Comparison of ENCODE assay signal across 16 mouse cellular contexts in genomic region chr4:57765806-57766205, GRCm38 (mm10). TPM values are rescaled to one million over a fixed set of nuclear protein-coding genes. Genes with fewer than 3 reads are reported as not detected.
DNase-seq lines count a peak whose midpoint lies in the region; ATAC-seq and TF ChIP-seq lines count a peak whose summit lies in the region.
"Had no signal": no experiment of that assay in that cellular context is flagged by ENCODE, and none has a peak within 500 bp of the region (broad histone marks: within the 10 kb centered on the region; RNA-seq: fewer than 3 reads in every experiment).

No protein-coding gene starts in this region.

- no peaks in the 10 kb centered on the region for H3K9me3 ChIP-seq in hindbrain, embryonic 10.5 days
- H3K9me3 ChIP-seq in hindbrain, embryonic 14.5 days (ENCODE audit: control insufficient read depth, low read length): no peaks in the 10 kb centered on the region
- H3K9me3 ChIP-seq in lung, postnatal 0 days (ENCODE audit: low read length): no peaks in the 10 kb centered on the region
- no peaks in the 10 kb centered on the region for H3K9me3 ChIP-seq in embryonic facial prominence, embryonic 10.5 days

- TF ChIP-seq CTCF in lung, postnatal 0 days (IDR thresholded peaks at IDR 0.05): no peak
- TF ChIP-seq CTCF in brain, embryonic 14.5 days (IDR thresholded peaks at IDR 0.05; ENCODE audit: borderline replicate concordance, extremely low read depth, insufficient read depth, insufficient read length): no peak

- no peak for TF ChIP-seq POLR2A in brain, embryonic 14.5 days (IDR thresholded peaks at IDR 0.05; ENCODE audit: borderline replicate concordance, extremely low read depth, insufficient read depth, insufficient read length, poor library complexity, severe bottlenecking)

- ATAC-seq in hindbrain, embryonic 14.5 days (ENCODE audit: low FRiP score): no peak
- ATAC-seq in lung, postnatal 0 days: no peak
- no peak for ATAC-seq in CD4-positive, CD25-positive, alpha-beta regulatory T cell, adult 4 months
- ATAC-seq: forebrain, postnatal 0 days; inflammation-experienced regulatory T-cells, adult 6 months had no signal

- H3K9ac ChIP-seq in hindbrain, embryonic 14.5 days: no peak overlapping the region
- no peak overlapping the region for H3K9ac ChIP-seq in lung, postnatal 0 days (replicated peaks; ENCODE audit: low read depth)
- H3K9ac ChIP-seq: forebrain, postnatal 0 days had no signal

- no peak for TF ChIP-seq EP300 in lung, postnatal 0 days (IDR thresholded peaks at IDR 0.05)

- no peaks in the 10 kb centered on the region for H3K36me3 ChIP-seq in hindbrain, embryonic 10.5 days
- no peaks in the 10 kb centered on the region for H3K36me3 ChIP-seq in hindbrain, embryonic 14.5 days (replicated peaks; ENCODE audit: control insufficient read depth, insufficient read depth)
- H3K36me3 ChIP-seq in lung, postnatal 0 days (ENCODE audit: insufficient read depth, low read length): no peaks in the 10 kb centered on the region
- H3K36me3 ChIP-seq in embryonic facial prominence, embryonic 10.5 days (replicated peaks): no peaks in the 10 kb centered on the region

- H3K27me3 ChIP-seq in hindbrain, embryonic 10.5 days (ENCODE audit: insufficient read depth, poor library complexity, severe bottlenecking): no peaks in the 10 kb centered on the region
- H3K27me3 ChIP-seq in hindbrain, embryonic 14.5 days (ENCODE audit: control insufficient read depth, insufficient read depth, low read length): no peaks in the 10 kb centered on the region
- H3K27me3 ChIP-seq in lung, postnatal 0 days (replicated peaks; ENCODE audit: insufficient read depth, low read length): no peaks in the 10 kb centered on the region
- no peaks in the 10 kb centered on the region for H3K27me3 ChIP-seq in embryonic facial prominence, embryonic 10.5 days (replicated peaks; ENCODE audit: low read depth, poor library complexity, severe bottlenecking)

- peak overlapping the region; percentile 84 for H3K27ac ChIP-seq in hindbrain, embryonic 10.5 days
- H3K27ac ChIP-seq in hindbrain, embryonic 14.5 days: no peak overlapping the region
- H3K27ac ChIP-seq in lung, postnatal 0 days (ENCODE audit: low read length): no peak overlapping the region; the same call in 1 of the 2 replicates
- H3K27ac ChIP-seq in embryonic facial prominence, embryonic 10.5 days (replicated peaks): peak overlapping the region; percentile 19
- H3K27ac ChIP-seq: stomach, postnatal 0 days had no signal

- DNase-seq in hindbrain, embryonic 10.5 days (ENCODE audit: low spot score): peak; percentile 74
- no peak for DNase-seq in hindbrain, embryonic 14.5 days (ENCODE audit: low spot score)
- peak; percentile 30 for DNase-seq in lung, postnatal 0 days (ENCODE audit: low spot score)
- DNase-seq in lung, postnatal 10 days: no peak
- DNase-seq in brain, embryonic 14.5 days (ENCODE audit: low read depth): peak; percentile 15
- no peak for DNase-seq in embryonic facial prominence, embryonic 10.5 days (ENCODE audit: low spot score)
- DNase-seq: cerebellum, adult 18-20 months; forebrain, postnatal 0 days; gastrocnemius, postnatal 10 days; kidney, postnatal 25 days; liver; lung, adult 18-20 months; thymus, postnatal 14 days had no signal

- no peak overlapping the region for H3K4me2 ChIP-seq in hindbrain, embryonic 14.5 days (replicated peaks)
- H3K4me2 ChIP-seq in lung, postnatal 0 days (replicated peaks; ENCODE audit: low read depth, low read length): no peak overlapping the region

- H3K4me3 ChIP-seq in hindbrain, embryonic 10.5 days: no peak overlapping the region
- no peak overlapping the region for H3K4me3 ChIP-seq in hindbrain, embryonic 14.5 days (replicated peaks; ENCODE audit: low read length)
- H3K4me3 ChIP-seq in lung, postnatal 0 days (ENCODE audit: low read depth, low read length): no peak overlapping the region
- no peak overlapping the region for H3K4me3 ChIP-seq in embryonic facial prominence, embryonic 10.5 days

- WGBS in hindbrain, embryonic 10.5 days: 3% methylated on average over 4 of the region's 4 CpGs
- 4% methylated on average over 4 of the region's 4 CpGs for WGBS in hindbrain, embryonic 14.5 days
- WGBS in lung, postnatal 0 days: 42% methylated on average over 4 of the region's 4 CpGs
- 9% methylated on average over 4 of the region's 4 CpGs for WGBS in embryonic facial prominence, embryonic 10.5 days

- peaks cover 55% of the 10 kb centered on the region for H3K4me1 ChIP-seq in hindbrain, embryonic 10.5 days (replicated peaks)
- no peaks in the 10 kb centered on the region for H3K4me1 ChIP-seq in hindbrain, embryonic 14.5 days (replicated peaks; ENCODE audit: control insufficient read depth, insufficient read depth, low read length)
- H3K4me1 ChIP-seq in lung, postnatal 0 days (ENCODE audit: insufficient read depth, low read depth, low read length): peaks cover 5% of the 10 kb centered on the region
- H3K4me1 ChIP-seq in embryonic facial prominence, embryonic 10.5 days: peaks cover 41% of the 10 kb centered on the region

RNA-seq across cellular contexts. Expression of gene Akap2, which starts 48.3 kb away (rescaled TPM):
- 30.2 and 31.8 TPM in 2 replicates for polyA plus RNA-seq in hindbrain, embryonic 10.5 days (2016; fragmentation: Nextera tagmentation; extraction: Ambion mirVana)
- 13.0 and 14.3 TPM in 2 replicates for polyA plus RNA-seq in hindbrain, embryonic 14.5 days (2014; fragmentation: Nextera tagmentation; extraction: Ambion mirVana)
- polyA plus RNA-seq in lung, postnatal 0 days (2015; fragmentation: Nextera tagmentation; extraction: Ambion mirVana): 112 and 126 TPM in 2 replicates
- 9.2 and 14.5 TPM in 2 replicates for polyA plus RNA-seq in brain, embryonic 14.5 days (2012; rRNA removed)
- 21.3 and 24.7 TPM in 2 replicates for polyA plus RNA-seq in embryonic facial prominence, embryonic 10.5 days (2016; fragmentation: Nextera tagmentation; extraction: Ambion mirVana)
- 1 to 10 TPM; 4.3 to 4.5 TPM for polyA plus RNA-seq in CD4-positive, CD25-positive, alpha-beta regulatory T cell, adult 4 months (2017; shearing (Covaris generic))

Comparison
In these comparisons a context has a peak if more than half of its experiments do, and no peak if none do; other contexts are left out.
1. DNase-seq: peak in hindbrain, embryonic 10.5 days (single experiment), lung, postnatal 0 days (single experiment) and brain, embryonic 14.5 days (single experiment); none in hindbrain, embryonic 14.5 days (single experiment), lung, postnatal 10 days (single experiment) and embryonic facial prominence, embryonic 10.5 days (single experiment).
2. H3K27ac ChIP-seq: peak in hindbrain, embryonic 10.5 days (single experiment) and embryonic facial prominence, embryonic 10.5 days (single experiment); none in hindbrain, embryonic 14.5 days (single experiment) and lung, postnatal 0 days (single experiment).